In genomic region chr1:172918450-172918849, GRCm38 (mm10) we compare ENCODE assay signal across 30 mouse cellular contexts. TPM values are rescaled to one million over a fixed set of nuclear protein-coding genes. Genes with fewer than 3 reads are reported as not detected.
DNase-seq lines count a peak whose midpoint lies in the region; TF ChIP-seq lines count a peak whose summit lies in the region.
"Had no signal": no experiment of that assay in that cellular context is flagged by ENCODE, and none has a peak within 500 bp of the region (broad histone marks: within the 10 kb centered on the region; RNA-seq: fewer than 3 reads in every experiment).

No protein-coding gene starts in this region.

- peaks cover 12 to 51% of the 10 kb centered on the region in 2 experiments for H3K4me1 ChIP-seq in CH12.LX (ENCODE audit: control insufficient read depth in 1 of 2, insufficient read depth in 2 of 2)
- H3K4me1 ChIP-seq: embryonic facial prominence, embryonic 12.5 days; embryonic facial prominence, embryonic 15.5 days; forebrain, embryonic 13.5 days; heart, embryonic 12.5 days; heart, embryonic 15.5 days had no signal

- no peak for TF ChIP-seq POLR2A in CH12.LX (IDR thresholded peaks at IDR 0.05; ENCODE audit: low read depth, low read length)
- TF ChIP-seq POLR2A in myocyte (IDR thresholded peaks at IDR 0.05; ENCODE audit: insufficient read length, low read depth): no peak

- H3K4me2 ChIP-seq in CH12.LX (ENCODE audit: insufficient read depth, low read depth, poor library complexity, severe bottlenecking) (peak overlapping the region; percentile 31; the same call in 1 of the 2 replicates), myocyte (ENCODE audit: low read depth) (no peak overlapping the region)
- H3K4me2 ChIP-seq: embryonic facial prominence, embryonic 12.5 days; embryonic facial prominence, embryonic 15.5 days; forebrain, embryonic 13.5 days; heart, embryonic 12.5 days; heart, embryonic 15.5 days; hindbrain, embryonic 14.5 days had no signal

- no peaks in the 10 kb centered on the region for H3K27me3 ChIP-seq in CH12.LX (replicated peaks)
- H3K27me3 ChIP-seq in myocyte (ENCODE audit: control insufficient read depth, insufficient read depth, insufficient read length): no peaks in the 10 kb centered on the region
- H3K27me3 ChIP-seq: embryonic facial prominence, embryonic 12.5 days; embryonic facial prominence, embryonic 15.5 days; forebrain, embryonic 13.5 days; heart, embryonic 12.5 days; heart, embryonic 15.5 days had no signal

- no peak overlapping the region for H3ac ChIP-seq in myocyte (ENCODE audit: control insufficient read depth, insufficient read length)

- intact Hi-C loops in left cerebral cortex, postnatal 25 days (cut with DNase I): no loop called here
- intact Hi-C loops in left cerebral cortex, postnatal 4 days (cut with DNase I): no loop called here
- intact Hi-C loops in heart, postnatal 14 days (cut with DNase I): no loop called here

- dilution Hi-C loops in CH12.LX (cut with MboI; ENCODE audit: extremely low pct_ligation_motif_present, extremely low pct_unique_long_range_greater_than_20kb, low sequenced_read_pairs): no loop called here

- peak; percentile 41 for TF ChIP-seq RAD21 in CH12.LX (IDR thresholded peaks at IDR 0.05; ENCODE audit: low read depth, low read length)

- no peaks in the 10 kb centered on the region for H3K36me3 ChIP-seq in CH12.LX (replicated peaks in 1 of 2; ENCODE audit: control insufficient read depth in 1 of 2, insufficient read depth in 1 of 2, low read length in 1 of 2)
- no peaks in the 10 kb centered on the region for H3K36me3 ChIP-seq in myocyte (ENCODE audit: control insufficient read depth, insufficient read depth)
- H3K36me3 ChIP-seq: embryonic facial prominence, embryonic 12.5 days; embryonic facial prominence, embryonic 15.5 days; heart, embryonic 12.5 days; heart, embryonic 15.5 days had no signal

- H3K4me3 ChIP-seq in CH12.LX (replicated peaks in 1 of 3; ENCODE audit: low read depth in 2 of 3, low read length in 2 of 3, poor library complexity in 1 of 3) (no peak overlapping the region), myocyte (no peak overlapping the region)
- H3K4me3 ChIP-seq: embryonic facial prominence, embryonic 12.5 days; embryonic facial prominence, embryonic 15.5 days; forebrain, embryonic 13.5 days; heart, embryonic 12.5 days; heart, embryonic 15.5 days had no signal

- H3K9me3 ChIP-seq in CH12.LX (replicated peaks; ENCODE audit: low read length): no peaks in the 10 kb centered on the region
- H3K9me3 ChIP-seq: embryonic facial prominence, embryonic 12.5 days; embryonic facial prominence, embryonic 15.5 days; forebrain, embryonic 13.5 days; heart, embryonic 12.5 days; heart, embryonic 15.5 days had no signal

- peak; percentile 2 to 22 for DNase-seq in left cerebral cortex, postnatal 25 days (ENCODE audit: low spot score in 2 of 2)
- DNase-seq in left cerebral cortex, postnatal 4 days: no peak
- peak; percentile 43 for DNase-seq in CH12.LX (ENCODE audit: extremely low read depth)
- DNase-seq in brain, adult 2 months (ENCODE audit: low read depth, low spot score): peak; percentile 36
- DNase-seq in heart, postnatal 14 days: no peak
- DNase-seq in embryo, embryonic 9.5 days (ENCODE audit: extremely low spot score): no peak
- DNase-seq: adrenal gland, adult 8-10 months; adrenal gland, postnatal 25 days; B cell, adult 2 months; cerebellum, adult 18-20 months; cerebellum, adult 9-10 months; cerebellum, postnatal 14 days; gastrocnemius, postnatal 10 days; gastrocnemius, postnatal 36 days; heart, adult 11 months; heart, postnatal 10 days; heart, postnatal 4 days had no signal

- TF ChIP-seq CTCF in CH12.LX (conservative IDR thresholded peaks at IDR 0.05 in 1 of 2, IDR thresholded peaks at IDR 0.05 in 1 of 2; ENCODE audit: low read depth in 2 of 2, low read length in 2 of 2): peak in 1 of 2 experiments; percentile 21; a peak in 1 of 4 replicates

- H3K79me2 ChIP-seq in CH12.LX (replicated peaks; ENCODE audit: control insufficient read depth, extremely low read depth, insufficient read depth, poor library complexity, severe bottlenecking) (no peaks in the 10 kb centered on the region), myocyte (ENCODE audit: control insufficient read depth, insufficient read depth) (no peaks in the 10 kb centered on the region)

- TF ChIP-seq EP300 in CH12.LX (IDR thresholded peaks at IDR 0.05; ENCODE audit: low read length): peak; percentile 69; the same call in 1 of the 2 replicates

- H3K27ac ChIP-seq in CH12.LX (ENCODE audit: insufficient read depth, low read depth): no peak overlapping the region
- H3K27ac ChIP-seq: embryonic facial prominence, embryonic 12.5 days; embryonic facial prominence, embryonic 15.5 days; forebrain, embryonic 13.5 days; heart, embryonic 15.5 days; hindbrain, embryonic 14.5 days; hindbrain, postnatal 0 days had no signal

- in situ Hi-C loops in CH12.LX (cut with MboI; ENCODE audit: low pct_ligation_motif_present, low pct_unique_long_range_greater_than_20kb, low sequenced_read_pairs): no loop called here

- no peak overlapping the region; the same call in 1 of the 2 replicates for H3K9ac ChIP-seq in CH12.LX (ENCODE audit: insufficient read depth, low read depth)
- H3K9ac ChIP-seq: embryonic facial prominence, embryonic 12.5 days; embryonic facial prominence, embryonic 15.5 days; forebrain, embryonic 13.5 days; heart, embryonic 12.5 days; heart, embryonic 15.5 days; hindbrain, embryonic 14.5 days had no signal

TF ChIP-seq in CH12.LX, 34 proteins besides CTCF, POLR2A, EP300 and RAD21 (continues in another document):
- peak; percentile 67; the same call in 1 of the 2 replicates for TF ChIP-seq MAX (IDR thresholded peaks at IDR 0.05; ENCODE audit: low read length)
- peak; percentile 74 for TF ChIP-seq IRF4 (IDR thresholded peaks at IDR 0.05; ENCODE audit: low read depth, low read length)
- TF ChIP-seq MAFK (IDR thresholded peaks at IDR 0.05; ENCODE audit: insufficient replicate concordance, low read length): no peak
- TF ChIP-seq BHLHE40 (IDR thresholded peaks at IDR 0.05; ENCODE audit: low read depth, low read length): peak; percentile 40; the same call in 1 of the 2 replicates
- TF ChIP-seq USF1 (IDR thresholded peaks at IDR 0.05; ENCODE audit: low read depth, low read length): no peak
- no peak for TF ChIP-seq ZC3H11A (IDR thresholded peaks at IDR 0.05; ENCODE audit: low read depth, low read length)
- no peak for TF ChIP-seq RCOR1 (conservative IDR thresholded peaks at IDR 0.05; ENCODE audit: low read depth, low read length)
- TF ChIP-seq ZKSCAN1 (IDR thresholded peaks at IDR 0.05; ENCODE audit: borderline replicate concordance, low read depth, low read length): no peak
- peak; percentile 92 for TF ChIP-seq MEF2A (IDR thresholded peaks at IDR 0.05; ENCODE audit: borderline replicate concordance, low read depth, low read length)
- TF ChIP-seq ETS1 (conservative IDR thresholded peaks at IDR 0.05; ENCODE audit: low read depth, low read length): peak; percentile 55
- TF ChIP-seq USF2 (conservative IDR thresholded peaks at IDR 0.05; ENCODE audit: low read depth, low read length): no peak
- TF ChIP-seq TCF12 (IDR thresholded peaks at IDR 0.05; ENCODE audit: low read depth, low read length): peak; percentile 60; the same call in 1 of the 2 replicates
- TF ChIP-seq POLR2AphosphoS2 (IDR thresholded peaks at IDR 0.05; ENCODE audit: low read depth, low read length): no peak
- TF ChIP-seq SIN3A (IDR thresholded peaks at IDR 0.05; ENCODE audit: low read length): no peak
- no peak for TF ChIP-seq MAZ (IDR thresholded peaks at IDR 0.05; ENCODE audit: low read depth, low read length)
- no peak for TF ChIP-seq PAX5 (IDR thresholded peaks at IDR 0.05; ENCODE audit: low read length)

TF ChIP-seq in myocyte, 11 proteins besides CTCF, POLR2A, EP300 and RAD21:
- TF ChIP-seq CEBPB (IDR thresholded peaks at IDR 0.05; ENCODE audit: insufficient read depth, poor library complexity, severe bottlenecking) (peak; percentile 90), MYOD1 (IDR thresholded peaks at IDR 0.05; ENCODE audit: control insufficient read depth in 1 of 3, insufficient read length in 2 of 3, low read depth in 2 of 3) (no peak), MAX (IDR thresholded peaks at IDR 0.05; ENCODE audit: low read depth) (peak; percentile 79)

RNA-seq across cellular contexts. Expression of gene Apcs, which starts 23.6 kb away (rescaled TPM):
- total RNA-seq in left cerebral cortex, postnatal 25 days (2021): not detected
- total RNA-seq in left cerebral cortex, postnatal 4 days (2021): not detected
- total RNA-seq in CH12.LX (2012; rRNA removed) (1.8 and 2.9 TPM in 2 replicates), CH12.LX (2014; rRNA removed) (4.7 and 5.7 TPM in 2 replicates)
- polyA plus RNA-seq in CH12.LX (2012; ENCODE audit: insufficient read length, low read depth) (3.2 and 3.4 TPM in 2 replicates), myocyte (2012; fragmentation: generic; extraction: Trizol) (0.05 TPM)
- total RNA-seq in heart, postnatal 14 days (2021): not detected
- total RNA-seq: adrenal gland, adult 8-10 months; adrenal gland, postnatal 25 days; gastrocnemius, adult 18-20 months; gastrocnemius, postnatal 10 days; gastrocnemius, postnatal 36 days; heart, postnatal 10 days; heart, postnatal 4 days; hindbrain, postnatal 0 days had no signal
- polyA plus RNA-seq: activated CD4-positive, CD25-positive, alpha-beta regulatory T cell, adult 4 months; embryonic facial prominence, embryonic 12.5 days; embryonic facial prominence, embryonic 15.5 days; forebrain, embryonic 13.5 days; forebrain, embryonic 16.5 days; heart, embryonic 12.5 days; heart, embryonic 15.5 days; hindbrain, embryonic 11.5 days; hindbrain, embryonic 14.5 days; hindbrain, postnatal 0 days; inflammation-experienced regulatory T-cells, adult 6 months had no signal

RNA-seq across cellular contexts. Expression of gene Olfr16, which starts 31.8 kb away (rescaled TPM):
- total RNA-seq in left cerebral cortex, postnatal 25 days (2021): not detected
- not detected for total RNA-seq in left cerebral cortex, postnatal 4 days (2021)
- total RNA-seq in CH12.LX (2012; rRNA removed): not detected in 2 replicates
- not detected in 2 replicates for total RNA-seq in CH12.LX (2014; rRNA removed)
- polyA plus RNA-seq in CH12.LX (2012; ENCODE audit: insufficient read length, low read depth): not detected in 2 replicates
- not detected for polyA plus RNA-seq in myocyte (2012; fragmentation: generic; extraction: Trizol)
- total RNA-seq in heart, postnatal 14 days (2021): not detected
- total RNA-seq: adrenal gland, adult 8-10 months; adrenal gland, postnatal 25 days; gastrocnemius, adult 18-20 months; gastrocnemius, postnatal 10 days; gastrocnemius, postnatal 36 days; heart, postnatal 10 days; heart, postnatal 4 days; hindbrain, postnatal 0 days had no signal
- polyA plus RNA-seq: activated CD4-positive, CD25-positive, alpha-beta regulatory T cell, adult 4 months; embryonic facial prominence, embryonic 12.5 days; forebrain, embryonic 13.5 days; forebrain, embryonic 16.5 days; heart, embryonic 12.5 days; heart, embryonic 15.5 days; hindbrain, embryonic 11.5 days; hindbrain, embryonic 14.5 days; hindbrain, postnatal 0 days; inflammation-experienced regulatory T-cells, adult 6 months had no signal

Comparison
In these comparisons a context has a peak if more than half of its experiments do, and no peak if none do; other contexts are left out.
1. DNase-seq: peak in left cerebral cortex, postnatal 25 days (2 of 2), CH12.LX (single experiment) and brain, adult 2 months (single experiment); none in left cerebral cortex, postnatal 4 days (single experiment), heart, postnatal 14 days (0 of 2) and embryo, embryonic 9.5 days (single experiment).